ENCODE assay signal across 23 mouse cellular contexts in genomic region chr1:92839211-92839610, GRCm38 (mm10).
"Had no signal": no experiment of that assay in that cellular context is flagged by ENCODE, and none has a peak within 500 bp of the region (broad histone marks: within the 10 kb centered on the region; RNA-seq: fewer than 3 reads in every experiment).

No protein-coding gene starts in this region.

- H3K27ac ChIP-seq: kidney, embryonic 15.5 days; left cerebral cortex, adult 2 months; limb, embryonic 12.5 days; liver, embryonic 12.5 days; liver, embryonic 15.5 days; lung, embryonic 15.5 days; midbrain, embryonic 10.5 days; neural tube, embryonic 13.5 days; stomach, postnatal 0 days had no signal

- H3K4me1 ChIP-seq: liver, embryonic 12.5 days; liver, embryonic 15.5 days; lung, embryonic 15.5 days; megakaryocyte, embryonic 14.5 days had no signal

- H3K36me3 ChIP-seq: liver, embryonic 12.5 days; liver, embryonic 15.5 days; lung, embryonic 15.5 days had no signal

- H3K4me3 ChIP-seq: kidney, embryonic 15.5 days; left cerebral cortex, adult 2 months; limb, embryonic 12.5 days; liver, embryonic 12.5 days; liver, embryonic 15.5 days; lung, embryonic 15.5 days; megakaryocyte, embryonic 14.5 days; midbrain, embryonic 10.5 days; neural tube, embryonic 13.5 days had no signal

- ATAC-seq: liver, embryonic 12.5 days had no signal

- H3K27me3 ChIP-seq: kidney, embryonic 15.5 days; limb, embryonic 12.5 days; lung, embryonic 15.5 days; neural tube, embryonic 13.5 days had no signal

- H3K9ac ChIP-seq: kidney, embryonic 15.5 days; limb, embryonic 12.5 days; liver, embryonic 12.5 days; liver, embryonic 15.5 days; lung, embryonic 15.5 days; neural tube, embryonic 13.5 days had no signal

- DNase-seq: kidney, postnatal 10 days; kidney, postnatal 36 days; layer of hippocampus, postnatal 36 days; liver; lung, adult 18-20 months; lung, postnatal 10 days; lung, postnatal 36 days; midbrain, embryonic 14.5 days; retina, postnatal 1 day; right cerebral cortex, postnatal 4 days; thymus, adult 2 months; thymus, postnatal 14 days; thymus, postnatal 4 days had no signal

- H3K9me3 ChIP-seq: kidney, embryonic 15.5 days; limb, embryonic 12.5 days; liver, embryonic 12.5 days; liver, embryonic 15.5 days; lung, embryonic 15.5 days; megakaryocyte, embryonic 14.5 days; midbrain, embryonic 10.5 days; neural tube, embryonic 13.5 days had no signal

- H3K4me2 ChIP-seq: kidney, embryonic 15.5 days; limb, embryonic 12.5 days; liver, embryonic 12.5 days; liver, embryonic 15.5 days; lung, embryonic 15.5 days; neural tube, embryonic 13.5 days had no signal
